Mouse (Mus musculus): Measurements from ENCODE around the gene Dab1.

GRCm38 (mm10) chr4:103577821-103578220 lies 41.3 kb upstream of the Dab1 start:
- TF ChIP-seq ZNF384 (IDR thresholded peaks at IDR 0.05; ENCODE audit: low read depth, low read length) = no peak
- no peak for TF ChIP-seq TBP (IDR thresholded peaks at IDR 0.05; ENCODE audit: low read depth, low read length)
- no peak for TF ChIP-seq POLR2A (IDR thresholded peaks at IDR 0.05; ENCODE audit: control insufficient read depth in 1 of 2, insufficient read depth in 1 of 2, low read depth in 1 of 2, low read length in 2 of 2, poor library complexity in 1 of 2)
- TF ChIP-seq POLR2AphosphoS2 (IDR thresholded peaks at IDR 0.05; ENCODE audit: low read length) = no peak
- no peak for TF ChIP-seq ZC3H11A (IDR thresholded peaks at IDR 0.05; ENCODE audit: low read depth, low read length)
- no peak for TF ChIP-seq EP300 (IDR thresholded peaks at IDR 0.05; ENCODE audit: low read depth in 1 of 2, low read length in 2 of 2)
- TF ChIP-seq ETS1 (IDR thresholded peaks at IDR 0.05; ENCODE audit: low read depth, low read length) = no peak
- no peak for TF ChIP-seq CTCF (IDR thresholded peaks at IDR 0.05 in 2 of 3, conservative IDR thresholded peaks at IDR 0.05 in 1 of 3; ENCODE audit: control insufficient read depth in 1 of 3, insufficient read depth in 1 of 3, low read depth in 2 of 3, low read length in 3 of 3, poor library complexity in 1 of 3, severe bottlenecking in 1 of 3)
- no peak for TF ChIP-seq CHD2 (IDR thresholded peaks at IDR 0.05; ENCODE audit: low read length)
- no peak for TF ChIP-seq GATA1 (IDR thresholded peaks at IDR 0.05; ENCODE audit: low read depth, low read length)
- TF ChIP-seq BHLHE40 (IDR thresholded peaks at IDR 0.05; ENCODE audit: borderline replicate concordance, low read depth, low read length) = no peak
- TF ChIP-seq USF1 (IDR thresholded peaks at IDR 0.05; ENCODE audit: low read depth, low read length) = no peak
- TF ChIP-seq HCFC1 (IDR thresholded peaks at IDR 0.05; ENCODE audit: low read depth, low read length) = no peak
- no peak for TF ChIP-seq ZKSCAN1 (IDR thresholded peaks at IDR 0.05; ENCODE audit: low read depth, low read length)

Measured in MEL (cell line).